Mouse (Mus musculus): Measurements from ENCODE around the gene Glg1.
A peak's percentile ranks its signal among the peaks of the same experiment; 100 is the strongest.
"Not testable (repeated sequence)": the region's sequence is repeated elsewhere in the genome, so short reads cannot be mapped to it uniquely, and the experiment has no call there.

The Glg1 gene

GRCm38 (mm10) chr8:111258631-111259407 lies at the start of gene Glg1:
Gene Glg1, minus strand, starts transcription at chr8:111259216.
- peak; percentile 77 to 86 for DNase-seq (ENCODE audit: low spot score in 2 of 2)

- DNase-seq (ENCODE audit: low spot score in 2 of 2) = no peak
Observed at GRCm38 (mm10) chr8:111305031-111305730, 46.2 kb upstream of the Glg1 start.

- DNase-seq (ENCODE audit: low spot score in 2 of 2) = no peak
Observed at GRCm38 (mm10) chr8:111304359-111304758, 45.3 kb upstream of the Glg1 start.

- DNase-seq (ENCODE audit: low spot score in 2 of 2) = not testable (repeated sequence)
Observed at GRCm38 (mm10) chr8:111303076-111303803, 44.2 kb upstream of the Glg1 start.

- DNase-seq (ENCODE audit: low spot score in 2 of 2) = no peak
Observed at GRCm38 (mm10) chr8:111300597-111301546, 41.9 kb upstream of the Glg1 start.

GRCm38 (mm10) chr8:111299821-111300568 lies 41.0 kb upstream of the Glg1 start, which contains the start of gene Rfwd3:
Gene Rfwd3, minus strand, starts transcription at chr8:111300222.
- DNase-seq (ENCODE audit: low spot score in 2 of 2) = peak; percentile 96 to 98

GRCm38 (mm10) chr8:111299363-111299820 lies 40.4 kb upstream of the Glg1 start:
- DNase-seq (ENCODE audit: low spot score in 2 of 2) = peak; percentile 13 to 18

GRCm38 (mm10) chr8:111298011-111298410 lies 39.0 kb upstream of the Glg1 start:
- DNase-seq (ENCODE audit: low spot score in 2 of 2) = no peak

GRCm38 (mm10) chr8:111291733-111292132 lies 32.7 kb upstream of the Glg1 start:
- no peak for DNase-seq (ENCODE audit: low spot score in 2 of 2)

GRCm38 (mm10) chr8:111290586-111290985 lies 31.6 kb upstream of the Glg1 start:
- DNase-seq (ENCODE audit: low spot score in 2 of 2) = no peak

GRCm38 (mm10) chr8:111285603-111286002 lies 26.6 kb upstream of the Glg1 start:
- DNase-seq (ENCODE audit: low spot score in 2 of 2) = no peak

GRCm38 (mm10) chr8:111282093-111282492 lies 23.1 kb upstream of the Glg1 start:
- no peak for DNase-seq (ENCODE audit: low spot score in 2 of 2)

GRCm38 (mm10) chr8:111268277-111268676 lies 9.3 kb upstream of the Glg1 start:
- DNase-seq (ENCODE audit: low spot score in 2 of 2) = no peak

- DNase-seq (ENCODE audit: low spot score in 2 of 2) = not testable (repeated sequence)
Observed at GRCm38 (mm10) chr8:111266161-111266560, 7.1 kb upstream of the Glg1 start.

GRCm38 (mm10) chr8:111264693-111265220 lies 5.7 kb upstream of the Glg1 start:
- no peak for DNase-seq (ENCODE audit: low spot score in 2 of 2)

- DNase-seq (ENCODE audit: low spot score in 2 of 2) = no peak
Observed at GRCm38 (mm10) chr8:111261981-111262381, 3.0 kb upstream of the Glg1 start.

- DNase-seq (ENCODE audit: low spot score in 2 of 2) = no peak
Observed at GRCm38 (mm10) chr8:111260251-111260650, 1.2 kb upstream of the Glg1 start.

GRCm38 (mm10) chr8:111259408-111259741 lies 359 bp upstream of the Glg1 start:
- no peak for DNase-seq (ENCODE audit: low spot score in 2 of 2)

- DNase-seq (ENCODE audit: low spot score in 2 of 2) = no peak
Observed at GRCm38 (mm10) chr8:111258010-111258630, 896 bp downstream of the Glg1 start.
